In genomic region chr1:95572619-95573540, GRCm38 (mm10) we compare ENCODE assay signal across 30 mouse cellular contexts.
A peak's percentile ranks its signal among the peaks of the same experiment; 100 is the strongest.
DNase-seq lines count a peak whose midpoint lies in the region; ATAC-seq lines count a peak whose summit lies in the region.
"Had no signal": no experiment of that assay in that cellular context is flagged by ENCODE, and none has a peak within 500 bp of the region (broad histone marks: within the 10 kb centered on the region; RNA-seq: fewer than 3 reads in every experiment).

No protein-coding gene starts in this region.

- H3K79me2 ChIP-seq in macrophage (ENCODE audit: inconsistent target), result no peaks in the 10 kb centered on the region

- no peaks in the 10 kb centered on the region for H3K9me3 ChIP-seq in kidney, embryonic 16.5 days (ENCODE audit: low read length)
- no peaks in the 10 kb centered on the region for H3K9me3 ChIP-seq in hindbrain, embryonic 13.5 days
- H3K9me3 ChIP-seq: embryonic facial prominence, embryonic 12.5 days; forebrain, embryonic 10.5 days; forebrain, embryonic 15.5 days; heart, embryonic 13.5 days; kidney, embryonic 15.5 days; liver, embryonic 13.5 days; stomach, embryonic 15.5 days had no signal

- no peak overlapping the region for H3K9ac ChIP-seq in kidney, embryonic 16.5 days (replicated peaks; ENCODE audit: low read length)
- H3K9ac ChIP-seq in hindbrain, embryonic 13.5 days, result no peak overlapping the region
- H3K9ac ChIP-seq: embryonic facial prominence, embryonic 12.5 days; forebrain, embryonic 15.5 days; heart, embryonic 13.5 days; kidney, embryonic 15.5 days; liver, embryonic 13.5 days; stomach, embryonic 15.5 days had no signal

- ATAC-seq in common myeloid progenitor, adult 5-6 weeks (replicated peaks; ENCODE audit: low read depth, poor library complexity, severe bottlenecking), result peak; percentile 92
- peak; percentile 43; the same call in 1 of the 2 replicates for ATAC-seq in monocyte, adult 5-6 weeks (replicated peaks; ENCODE audit: insufficient number of reproducible peaks, low FRiP score, low TSS enrichment, poor library complexity, severe bottlenecking)
- no peak for ATAC-seq in kidney, embryonic 16.5 days (ENCODE audit: low FRiP score, low TSS enrichment)
- no peak for ATAC-seq in hindbrain, embryonic 13.5 days (ENCODE audit: low FRiP score)
- ATAC-seq: forebrain, embryonic 15.5 days; hindbrain, postnatal 0 days had no signal

- H3K27me3 ChIP-seq in kidney, embryonic 16.5 days (ENCODE audit: insufficient read depth, low read length), result no peaks in the 10 kb centered on the region
- no peaks in the 10 kb centered on the region for H3K27me3 ChIP-seq in hindbrain, embryonic 13.5 days
- H3K27me3 ChIP-seq: embryonic facial prominence, embryonic 12.5 days; forebrain, embryonic 15.5 days; heart, embryonic 13.5 days; kidney, embryonic 15.5 days; liver, embryonic 13.5 days; stomach, embryonic 15.5 days had no signal

- WGBS in macrophage (ENCODE audit: missing documents), result 9% methylated on average over 9 of the region's 9 CpGs
- 90% methylated on average over 9 of the region's 9 CpGs for WGBS in kidney, embryonic 16.5 days
- 92% methylated on average over 9 of the region's 9 CpGs for WGBS in hindbrain, embryonic 13.5 days

- DNase-seq in CD4-positive helper T cell, adult 2 months (ENCODE audit: low read depth, low spot score), result peak; percentile 7
- no peak for DNase-seq in frontal cortex, postnatal 10 days (ENCODE audit: low spot score in 2 of 2)
- no peak for DNase-seq in left cerebral cortex, adult 8-10 months (ENCODE audit: low spot score in 2 of 2)
- DNase-seq: adrenal gland, adult 2 months; cerebellum, adult 2 months; cerebellum, postnatal 25 days; gastrocnemius, adult 2 months; gastrocnemius, postnatal 36 days; heart, postnatal 10 days; kidney, adult 11 months; kidney, postnatal 36 days; left cerebral cortex, postnatal 4 days; liver, embryonic 13.5 days; lung, adult 2 months; lung, postnatal 14 days; midbrain, embryonic 14.5 days; right cerebral cortex, adult 18-20 months had no signal

- H3K4me1 ChIP-seq in kidney, embryonic 16.5 days (ENCODE audit: insufficient read depth, low read length), result no peaks in the 10 kb centered on the region
- H3K4me1 ChIP-seq in hindbrain, embryonic 13.5 days (replicated peaks), result no peaks in the 10 kb centered on the region
- H3K4me1 ChIP-seq: embryonic facial prominence, embryonic 12.5 days; forebrain, embryonic 10.5 days; forebrain, embryonic 15.5 days; heart, embryonic 13.5 days; kidney, embryonic 15.5 days; liver, embryonic 13.5 days; stomach, embryonic 15.5 days had no signal

- peak overlapping the region; percentile 8; the same call in 1 of the 2 replicates for H3K27ac ChIP-seq in macrophage
- H3K27ac ChIP-seq in kidney, embryonic 16.5 days (ENCODE audit: low read length), result no peak overlapping the region
- H3K27ac ChIP-seq in hindbrain, embryonic 13.5 days, result no peak overlapping the region
- H3K27ac ChIP-seq: embryonic facial prominence, embryonic 12.5 days; forebrain, embryonic 10.5 days; forebrain, embryonic 15.5 days; gastrocnemius, adult 2 months; heart, embryonic 13.5 days; hindbrain, postnatal 0 days; kidney, embryonic 15.5 days; layer of hippocampus, adult 2 months; liver, embryonic 13.5 days; stomach, embryonic 15.5 days had no signal

- peak overlapping the region; percentile 5; the same call in 1 of the 2 replicates for H3K4me3 ChIP-seq in macrophage (ENCODE audit: inconsistent target)
- no peak overlapping the region for H3K4me3 ChIP-seq in kidney, embryonic 16.5 days (ENCODE audit: low read length)
- H3K4me3 ChIP-seq in hindbrain, embryonic 13.5 days, result no peak overlapping the region
- H3K4me3 ChIP-seq: embryonic facial prominence, embryonic 12.5 days; forebrain, embryonic 10.5 days; forebrain, embryonic 15.5 days; gastrocnemius, adult 2 months; heart, embryonic 13.5 days; kidney, embryonic 15.5 days; layer of hippocampus, adult 2 months; liver, embryonic 13.5 days; stomach, embryonic 15.5 days had no signal

- no peaks in the 10 kb centered on the region for H3K36me3 ChIP-seq in macrophage (ENCODE audit: inconsistent target)
- H3K36me3 ChIP-seq in kidney, embryonic 16.5 days (ENCODE audit: insufficient read depth, low read length), result no peaks in the 10 kb centered on the region
- no peaks in the 10 kb centered on the region for H3K36me3 ChIP-seq in hindbrain, embryonic 13.5 days
- H3K36me3 ChIP-seq: embryonic facial prominence, embryonic 12.5 days; forebrain, embryonic 10.5 days; forebrain, embryonic 15.5 days; heart, embryonic 13.5 days; kidney, embryonic 15.5 days; liver, embryonic 13.5 days; stomach, embryonic 15.5 days had no signal

- no peak overlapping the region for H3K4me2 ChIP-seq in kidney, embryonic 16.5 days (replicated peaks; ENCODE audit: low read depth, low read length)
- H3K4me2 ChIP-seq in hindbrain, embryonic 13.5 days, result no peak overlapping the region
- H3K4me2 ChIP-seq: embryonic facial prominence, embryonic 12.5 days; forebrain, embryonic 15.5 days; heart, embryonic 13.5 days; kidney, embryonic 15.5 days; liver, embryonic 13.5 days; stomach, embryonic 15.5 days had no signal

Comparison
In these comparisons a context has a peak if more than half of its experiments do, and no peak if none do; other contexts are left out.
1. ATAC-seq: peak in common myeloid progenitor, adult 5-6 weeks (single experiment) and monocyte, adult 5-6 weeks (single experiment); none in kidney, embryonic 16.5 days (single experiment) and hindbrain, embryonic 13.5 days (single experiment).